Mouse (Mus musculus) neural tube, embryonic 13.5 days (tissue): Measurements from ENCODE around the gene Mmp9. TPM values are rescaled to one million over a fixed set of nuclear protein-coding genes. Genes with fewer than 3 reads are reported as not detected.

ENCODE experiments used
- ATAC-seq: fragments of 200-750 bp; cut with Nextera tagmentation; 2 replicates; pipeline ENCODE4 v1.8.0; 2017; ENCODE audit warnings: low read depth, mild to moderate bottlenecking, moderate TSS enrichment, moderate library complexity
- H3K27ac ChIP-seq: fragments of 300-500 bp; sonication (generic); replicated peaks from 2 replicates; pipeline ENCODE4 v1.5.1; 2015; ENCODE audit warnings: moderate library complexity, mild to moderate bottlenecking, inconsistent platforms
- H3K27me3 ChIP-seq: fragments of 300-500 bp; sonication (generic); 2 replicates; pipeline ENCODE4 v1.6.1; 2015; ENCODE audit warnings: mild to moderate bottlenecking, inconsistent platforms
- H3K36me3 ChIP-seq: fragments of 300-500 bp; sonication (generic); 2 replicates; pipeline ENCODE4 v1.6.1; 2015; ENCODE audit warnings: mild to moderate bottlenecking, inconsistent platforms
- H3K4me1 ChIP-seq: fragments of 300-500 bp; sonication (generic); replicated peaks from 2 replicates; pipeline ENCODE4 v1.6.1; 2015; ENCODE audit warnings: inconsistent platforms
- H3K4me2 ChIP-seq: fragments of 300-500 bp; sonication (generic); 2 replicates; pipeline ENCODE4 v1.6.1; 2015; ENCODE audit warnings: inconsistent platforms, mild to moderate bottlenecking, moderate library complexity
- H3K4me3 ChIP-seq: fragments of 300-500 bp; sonication (generic); 2 replicates; pipeline ENCODE4 v1.5.1; 2015; ENCODE audit warnings: mild to moderate bottlenecking, inconsistent platforms
- H3K9ac ChIP-seq: fragments of 300-500 bp; sonication (generic); 2 replicates; pipeline ENCODE4 v1.6.1; 2015; ENCODE audit warnings: moderate library complexity, mild to moderate bottlenecking, inconsistent platforms
- H3K9me3 ChIP-seq: fragments of 300-500 bp; sonication (generic); 2 replicates; pipeline ENCODE4 v1.6.1; 2016; ENCODE audit warnings: inconsistent platforms
- WGBS: fragments of 180-500 bp; shearing (Covaris S2); methylation state at CpG from one replicate; pipeline ENCODE4 v1.1.7; 2015; 5-methylcytosine and 5-hydroxymethylcytosine counted together
- polyA plus RNA-seq: library from polyadenylated mRNA; unstranded; fragments of >200 nt; fragmentation: Nextera tagmentation; extraction: Ambion mirVana; gene quantifications from 2 replicates; pipeline ENCODE4 v1.2.1, GENCODE M21; 2015

The Mmp9 gene
- polyA plus RNA-seq, 1 experiment from 2014 or later: 17.1 TPM

- Histone ChIP-seq H3K36me3 (no peaks in the 10 kb centered on the region), H3K27me3 (peaks cover 12% of the 10 kb centered on the region), H3K4me2 (peak overlapping the region; percentile 60), H3K9ac (peak overlapping the region; percentile 71), H3K27ac (peak overlapping the region; percentile 29; the same call in 1 of the 2 replicates), H3K4me1 (peaks cover 44% of the 10 kb centered on the region), H3K9me3 (no peaks in the 10 kb centered on the region), H3K4me3 (peak overlapping the region; percentile 52)
- ATAC-seq: 0 out of 2 replicates have a peak, but pooled peaks have one; percentile 2
- 7% methylated on average over 17 of the region's 17 CpGs for WGBS
These were observed 21.1 kb downstream of the Mmp9 start for GRCm38 (mm10) chr2:164961506-164962182.

- 54% methylated on average over 7 of the region's 7 CpGs for WGBS
- H3K9ac ChIP-seq: no peak overlapping the region
- peaks cover 47% of the 10 kb centered on the region for H3K4me1 ChIP-seq
These were observed 21.6 kb downstream of the Mmp9 start for GRCm38 (mm10) chr2:164962183-164962580.

GRCm38 (mm10) chr2:164964242-164964894, 23.8 kb downstream of the Mmp9 start:
- H3K9me3 ChIP-seq: no peaks in the 10 kb centered on the region
- peak overlapping the region; percentile 31; the same call in 1 of the 2 replicates for H3K9ac ChIP-seq
- peak; percentile 69 for ATAC-seq
- H3K36me3 ChIP-seq: no peaks in the 10 kb centered on the region
- WGBS: 11% methylated on average over 8 of the region's 9 CpGs
- peak overlapping the region; percentile 86 for H3K27ac ChIP-seq
- peaks cover 69% of the 10 kb centered on the region for H3K4me1 ChIP-seq
- peak overlapping the region; percentile 41 for H3K4me2 ChIP-seq
- H3K4me3 ChIP-seq: 0 out of 2 replicates have a peak overlapping the region, but pooled peaks have one; percentile 5
- peaks cover 39% of the 10 kb centered on the region for H3K27me3 ChIP-seq

More at GRCm38 (mm10) chr2:164962183-164962580, 21.6 kb downstream of the Mmp9 start:
- ATAC-seq: no peak
- Histone ChIP-seq H3K4me3 (no peak overlapping the region), H3K27me3 (peaks cover 17% of the 10 kb centered on the region), H3K27ac (no peak overlapping the region), H3K4me2 (no peak overlapping the region), H3K36me3 (no peaks in the 10 kb centered on the region), H3K9me3 (no peaks in the 10 kb centered on the region)

- Histone ChIP-seq H3K9ac (0 out of 2 replicates have a peak overlapping the region, but pooled peaks have one; percentile 31), H3K36me3 (no peaks in the 10 kb centered on the region), H3K9me3 (no peaks in the 10 kb centered on the region), H3K4me2 (peak overlapping the region; percentile 41), H3K4me1 (peaks cover 74% of the 10 kb centered on the region), H3K27ac (peak overlapping the region; percentile 86), H3K27me3 (peaks cover 45% of the 10 kb centered on the region), H3K4me3 (no peak overlapping the region)
- 88% methylated on average over 1 of the region's 1 CpGs for WGBS
- ATAC-seq: no peak
These were observed 24.4 kb downstream of the Mmp9 start for GRCm38 (mm10) chr2:164964981-164965380.

- ATAC-seq: no peak
- H3K4me3 ChIP-seq: no peak overlapping the region
- no peak overlapping the region for H3K9ac ChIP-seq
- H3K4me1 ChIP-seq: peaks cover 77% of the 10 kb centered on the region
- no peaks in the 10 kb centered on the region for H3K9me3 ChIP-seq
- H3K4me2 ChIP-seq: no peak overlapping the region
- H3K27me3 ChIP-seq: peaks cover 59% of the 10 kb centered on the region
- H3K36me3 ChIP-seq: no peaks in the 10 kb centered on the region
- H3K27ac ChIP-seq: no peak overlapping the region
- 30% methylated on average over 8 of the region's 8 CpGs for WGBS
These were observed 25.8 kb downstream of the Mmp9 start for GRCm38 (mm10) chr2:164966381-164966780.

GRCm38 (mm10) chr2:164967193-164967592, 26.6 kb downstream of the Mmp9 start:
- Histone ChIP-seq H3K4me2 (peak overlapping the region; percentile 67), H3K27ac (peak overlapping the region; percentile 89), H3K36me3 (no peaks in the 10 kb centered on the region), H3K27me3 (peaks cover 67% of the 10 kb centered on the region), H3K9ac (no peak overlapping the region), H3K4me1 (peaks cover 79% of the 10 kb centered on the region), H3K9me3 (no peaks in the 10 kb centered on the region), H3K4me3 (peak overlapping the region; percentile 57; the same call in 1 of the 2 replicates)
- 12% methylated on average over 6 of the region's 6 CpGs for WGBS
- no peak for ATAC-seq

- peaks cover 75% of the 10 kb centered on the region for H3K27me3 ChIP-seq
These were observed 27.3 kb downstream of the Mmp9 start for GRCm38 (mm10) chr2:164967761-164968440.

GRCm38 (mm10) chr2:164968451-164968851, 27.9 kb downstream of the Mmp9 start:
- peak overlapping the region; percentile 67 for H3K4me2 ChIP-seq
- H3K27ac ChIP-seq: peak overlapping the region; percentile 89
- H3K9ac ChIP-seq: peak overlapping the region; percentile 79
- peaks cover 80% of the 10 kb centered on the region for H3K27me3 ChIP-seq
- H3K4me1 ChIP-seq: peaks cover 78% of the 10 kb centered on the region
- no peaks in the 10 kb centered on the region for H3K36me3 ChIP-seq
- H3K4me3 ChIP-seq: peak overlapping the region; percentile 57
- no peaks in the 10 kb centered on the region for H3K9me3 ChIP-seq
- peak; percentile 20; the same call in 1 of the 2 replicates for ATAC-seq
- WGBS: under 1% methylated on average over 25 of the region's 29 CpGs

More at GRCm38 (mm10) chr2:164967761-164968440, 27.3 kb downstream of the Mmp9 start:
- Histone ChIP-seq H3K4me1 (peaks cover 79% of the 10 kb centered on the region), H3K9ac (peak overlapping the region; percentile 79), H3K4me3 (peak overlapping the region; percentile 57), H3K4me2 (peak overlapping the region; percentile 67), H3K36me3 (no peaks in the 10 kb centered on the region), H3K9me3 (no peaks in the 10 kb centered on the region), H3K27ac (peak overlapping the region; percentile 89)
- under 1% methylated on average over 63 of the region's 65 CpGs for WGBS
- peak; percentile 64 for ATAC-seq

GRCm38 (mm10) chr2:164969348-164969781, 28.8 kb downstream of the Mmp9 start:
- Histone ChIP-seq H3K27ac (peak overlapping the region; percentile 89), H3K4me1 (peaks cover 69% of the 10 kb centered on the region), H3K9ac (peak overlapping the region; percentile 79), H3K4me3 (peak overlapping the region; percentile 57), H3K27me3 (peaks cover 83% of the 10 kb centered on the region), H3K4me2 (peak overlapping the region; percentile 67), H3K36me3 (no peaks in the 10 kb centered on the region), H3K9me3 (no peaks in the 10 kb centered on the region)
- WGBS: 2% methylated on average over 21 of the region's 21 CpGs
- no peak for ATAC-seq

GRCm38 (mm10) chr2:164970631-164971196, 30.1 kb downstream of the Mmp9 start:
- Histone ChIP-seq H3K27ac (peak overlapping the region; percentile 52; the same call in 1 of the 2 replicates), H3K9me3 (no peaks in the 10 kb centered on the region), H3K4me2 (peak overlapping the region; percentile 67), H3K4me3 (peak overlapping the region; percentile 57), H3K9ac (peak overlapping the region; percentile 79), H3K4me1 (peaks cover 59% of the 10 kb centered on the region), H3K36me3 (no peaks in the 10 kb centered on the region), H3K27me3 (peaks cover 82% of the 10 kb centered on the region)
- WGBS: under 1% methylated on average over 42 of the region's 42 CpGs
- ATAC-seq: no peak

- H3K4me1 ChIP-seq: peaks cover 60% of the 10 kb centered on the region
- peaks cover 66% of the 10 kb centered on the region for H3K27me3 ChIP-seq
These were observed 32.1 kb downstream of the Mmp9 start for GRCm38 (mm10) chr2:164972646-164973045.

More at GRCm38 (mm10) chr2:164972646-164973045, 32.1 kb downstream of the Mmp9 start:
- Histone ChIP-seq H3K9ac (no peak overlapping the region), H3K4me3 (no peak overlapping the region), H3K36me3 (no peaks in the 10 kb centered on the region), H3K9me3 (no peaks in the 10 kb centered on the region), H3K4me2 (no peak overlapping the region), H3K27ac (no peak overlapping the region)
- 69% methylated on average over 5 of the region's 5 CpGs for WGBS
- no peak for ATAC-seq
